Mouse (Mus musculus): Measurements from ENCODE around the gene AB124611. TPM values are rescaled to one million over a fixed set of nuclear protein-coding genes. Genes with fewer than 3 reads are reported as not detected.
A peak's percentile ranks its signal among the peaks of the same experiment; 100 is the strongest.

AB124611 gene
- polyA plus RNA-seq, 1 experiment from 2014 or later: 2.0 TPM

- Histone ChIP-seq H3K27ac (no peak overlapping the region), H3K4me3 (replicated peaks; ENCODE audit: low read length) (no peak overlapping the region), H3K9me3 (ENCODE audit: control insufficient read depth, low read length) (no peaks in the 10 kb centered on the region), H3K9ac (no peak overlapping the region), H3K36me3 (replicated peaks; ENCODE audit: control insufficient read depth, insufficient read depth) (peaks cover 38% of the 10 kb centered on the region), H3K27me3 (ENCODE audit: control insufficient read depth, insufficient read depth, low read length) (no peaks in the 10 kb centered on the region), H3K4me1 (replicated peaks; ENCODE audit: control insufficient read depth, insufficient read depth, low read length) (no peaks in the 10 kb centered on the region), H3K4me2 (replicated peaks) (no peak overlapping the region)
- ATAC-seq (ENCODE audit: low FRiP score): no peak
- 98% methylated on average over 2 of the region's 2 CpGs for WGBS
- no peak for DNase-seq (ENCODE audit: low spot score)
Measured at GRCm38 (mm10) chr9:21497664-21498063, 28.3 kb upstream of the AB124611 start.

GRCm38 (mm10) chr9:21498284-21498902 is 27.6 kb upstream of the AB124611 start:
- WGBS: 90% methylated on average over 12 of the region's 12 CpGs
- Histone ChIP-seq H3K36me3 (replicated peaks; ENCODE audit: control insufficient read depth, insufficient read depth) (peaks cover 38% of the 10 kb centered on the region), H3K9ac (no peak overlapping the region), H3K27ac (no peak overlapping the region), H3K4me3 (replicated peaks; ENCODE audit: low read length) (no peak overlapping the region), H3K4me1 (replicated peaks; ENCODE audit: control insufficient read depth, insufficient read depth, low read length) (no peaks in the 10 kb centered on the region), H3K9me3 (ENCODE audit: control insufficient read depth, low read length) (no peaks in the 10 kb centered on the region), H3K27me3 (ENCODE audit: control insufficient read depth, insufficient read depth, low read length) (no peaks in the 10 kb centered on the region), H3K4me2 (replicated peaks) (no peak overlapping the region)
- DNase-seq (ENCODE audit: low spot score) (no peak), ATAC-seq (ENCODE audit: low FRiP score) (0 out of 2 replicates have a peak, but pooled peaks have one; percentile 40)

GRCm38 (mm10) chr9:21503352-21503751 is 22.6 kb upstream of the AB124611 start:
- no peak for DNase-seq (ENCODE audit: low spot score)

GRCm38 (mm10) chr9:21505767-21506166 is 20.2 kb upstream of the AB124611 start:
- H3K4me2 ChIP-seq (replicated peaks): no peak overlapping the region
- H3K9me3 ChIP-seq (ENCODE audit: control insufficient read depth, low read length): no peaks in the 10 kb centered on the region
- peaks cover 54% of the 10 kb centered on the region for H3K36me3 ChIP-seq (replicated peaks; ENCODE audit: control insufficient read depth, insufficient read depth)
- no peak overlapping the region for H3K9ac ChIP-seq
- ATAC-seq (ENCODE audit: low FRiP score) (no peak), DNase-seq (ENCODE audit: low spot score) (no peak)
- no peak overlapping the region for H3K27ac ChIP-seq
- H3K4me1 ChIP-seq (replicated peaks; ENCODE audit: control insufficient read depth, insufficient read depth, low read length): peaks cover 10% of the 10 kb centered on the region
- no peak overlapping the region for H3K4me3 ChIP-seq (replicated peaks; ENCODE audit: low read length)
- no peaks in the 10 kb centered on the region for H3K27me3 ChIP-seq (ENCODE audit: control insufficient read depth, insufficient read depth, low read length)

More at GRCm38 (mm10) chr9:21503352-21503751, 22.6 kb upstream of the AB124611 start:
- Histone ChIP-seq H3K4me3 (replicated peaks; ENCODE audit: low read length) (no peak overlapping the region), H3K9ac (no peak overlapping the region), H3K9me3 (ENCODE audit: control insufficient read depth, low read length) (no peaks in the 10 kb centered on the region), H3K4me1 (replicated peaks; ENCODE audit: control insufficient read depth, insufficient read depth, low read length) (no peaks in the 10 kb centered on the region), H3K36me3 (replicated peaks; ENCODE audit: control insufficient read depth, insufficient read depth) (peaks cover 61% of the 10 kb centered on the region), H3K4me2 (replicated peaks) (no peak overlapping the region), H3K27ac (no peak overlapping the region), H3K27me3 (ENCODE audit: control insufficient read depth, insufficient read depth, low read length) (no peaks in the 10 kb centered on the region)
- 96% methylated on average over 8 of the region's 8 CpGs for WGBS
- ATAC-seq (ENCODE audit: low FRiP score): no peak

GRCm38 (mm10) chr9:21507753-21508430 is 18.1 kb upstream of the AB124611 start:
- Histone ChIP-seq H3K4me2 (replicated peaks) (no peak overlapping the region), H3K27me3 (ENCODE audit: control insufficient read depth, insufficient read depth, low read length) (no peaks in the 10 kb centered on the region), H3K27ac (no peak overlapping the region), H3K4me3 (replicated peaks; ENCODE audit: low read length) (no peak overlapping the region), H3K4me1 (replicated peaks; ENCODE audit: control insufficient read depth, insufficient read depth, low read length) (peaks cover 14% of the 10 kb centered on the region), H3K9ac (no peak overlapping the region), H3K9me3 (ENCODE audit: control insufficient read depth, low read length) (no peaks in the 10 kb centered on the region), H3K36me3 (replicated peaks; ENCODE audit: control insufficient read depth, insufficient read depth) (peaks cover 49% of the 10 kb centered on the region)
- ATAC-seq (ENCODE audit: low FRiP score) (no peak), DNase-seq (ENCODE audit: low spot score) (no peak)
- WGBS: 92% methylated on average over 15 of the region's 15 CpGs

GRCm38 (mm10) chr9:21508871-21509404 is 17.0 kb upstream of the AB124611 start:
- H3K36me3 ChIP-seq (replicated peaks; ENCODE audit: control insufficient read depth, insufficient read depth): peaks cover 49% of the 10 kb centered on the region
- H3K27ac ChIP-seq: no peak overlapping the region
- DNase-seq (ENCODE audit: low spot score): no peak
- peak overlapping the region; percentile 49 for H3K4me2 ChIP-seq (replicated peaks)
- no peaks in the 10 kb centered on the region for H3K27me3 ChIP-seq (ENCODE audit: control insufficient read depth, insufficient read depth, low read length)
- H3K9me3 ChIP-seq (ENCODE audit: control insufficient read depth, low read length): no peaks in the 10 kb centered on the region
- H3K4me3 ChIP-seq (replicated peaks; ENCODE audit: low read length): peak overlapping the region; percentile 58
- peaks cover 14% of the 10 kb centered on the region for H3K4me1 ChIP-seq (replicated peaks; ENCODE audit: control insufficient read depth, insufficient read depth, low read length)
- peak overlapping the region; percentile 71 for H3K9ac ChIP-seq
- ATAC-seq (ENCODE audit: low FRiP score): no peak
- WGBS: 87% methylated on average over 7 of the region's 7 CpGs

GRCm38 (mm10) chr9:21509772-21510688 is 15.9 kb upstream of the AB124611 start, which contains the start of gene Tmed1:
Gene Tmed1, minus strand, starts transcription at chr9:21510252.
- Histone ChIP-seq H3K9ac (peak within 1 kb of the TSS; percentile 71), H3K4me3 (replicated peaks; ENCODE audit: low read length) (peak within 1 kb of the TSS; percentile 58), H3K4me1 (replicated peaks; ENCODE audit: control insufficient read depth, insufficient read depth, low read length) (peaks cover 14% of the 10 kb centered on the region), H3K4me2 (replicated peaks) (peak within 1 kb of the TSS; percentile 49), H3K27me3 (ENCODE audit: control insufficient read depth, insufficient read depth, low read length) (no peaks in the 10 kb centered on the region), H3K36me3 (replicated peaks; ENCODE audit: control insufficient read depth, insufficient read depth) (peaks cover 39% of the 10 kb centered on the region), H3K9me3 (ENCODE audit: control insufficient read depth, low read length) (no peaks in the 10 kb centered on the region), H3K27ac (peak within 1 kb of the TSS; percentile 88)
- ATAC-seq (ENCODE audit: low FRiP score): peak; percentile 95
- WGBS: under 1% methylated on average over 44 of the region's 44 CpGs
- DNase-seq (ENCODE audit: low spot score): peak; percentile 92

- no peaks in the 10 kb centered on the region for H3K27me3 ChIP-seq (ENCODE audit: control insufficient read depth, insufficient read depth, low read length)
- peak; percentile 29; the same call in 1 of the 2 replicates for ATAC-seq (ENCODE audit: low FRiP score)
- peaks cover 32% of the 10 kb centered on the region for H3K36me3 ChIP-seq (replicated peaks; ENCODE audit: control insufficient read depth, insufficient read depth)
- 6% methylated on average over 7 of the region's 7 CpGs for WGBS
- H3K4me2 ChIP-seq (replicated peaks): peak overlapping the region; percentile 49
- peak overlapping the region; percentile 58 for H3K4me3 ChIP-seq (replicated peaks; ENCODE audit: low read length)
- peak overlapping the region; percentile 71 for H3K9ac ChIP-seq
- H3K9me3 ChIP-seq (ENCODE audit: control insufficient read depth, low read length): no peaks in the 10 kb centered on the region
- peaks cover 14% of the 10 kb centered on the region for H3K4me1 ChIP-seq (replicated peaks; ENCODE audit: control insufficient read depth, insufficient read depth, low read length)
- no peak for DNase-seq (ENCODE audit: low spot score)
- peak overlapping the region; percentile 88 for H3K27ac ChIP-seq
Measured at GRCm38 (mm10) chr9:21510689-21511015, 15.3 kb upstream of the AB124611 start.

- no peak for DNase-seq (ENCODE audit: low spot score)
- WGBS: 84% methylated on average over 9 of the region's 9 CpGs
Measured at GRCm38 (mm10) chr9:21511052-21511451, 14.9 kb upstream of the AB124611 start.

More at GRCm38 (mm10) chr9:21511052-21511451, 14.9 kb upstream of the AB124611 start:
- H3K4me3 ChIP-seq (replicated peaks; ENCODE audit: low read length): peak overlapping the region; percentile 58
- peaks cover 28% of the 10 kb centered on the region for H3K36me3 ChIP-seq (replicated peaks; ENCODE audit: control insufficient read depth, insufficient read depth)
- no peak for ATAC-seq (ENCODE audit: low FRiP score)
- H3K4me1 ChIP-seq (replicated peaks; ENCODE audit: control insufficient read depth, insufficient read depth, low read length): peaks cover 14% of the 10 kb centered on the region
- no peaks in the 10 kb centered on the region for H3K9me3 ChIP-seq (ENCODE audit: control insufficient read depth, low read length)
- peak overlapping the region; percentile 88 for H3K27ac ChIP-seq
- H3K9ac ChIP-seq: peak overlapping the region; percentile 71
- peak overlapping the region; percentile 49 for H3K4me2 ChIP-seq (replicated peaks)
- H3K27me3 ChIP-seq (ENCODE audit: control insufficient read depth, insufficient read depth, low read length): no peaks in the 10 kb centered on the region

Data from hindbrain, embryonic 14.5 days (tissue).